Mouse (Mus musculus): ENCODE measurements at regions not wholly inside any gene's neighbourhood (a gene's known extent, or its start where the extent isn't known, plus 50 kb on each side); places are given as distances from the start of the nearest gene placed in this dataset.

GRCm38 (mm10) chr16:9078405-9078942 lies 248.6 kb downstream of the 1810013L24Rik start:
- peaks cover 0 to 14% of the 10 kb centered on the region in 2 experiments; a peak in 2 of 4 replicates for H3K4me1 ChIP-seq (ENCODE audit: control insufficient read depth in 1 of 2, insufficient read depth in 2 of 2)
- no peaks in the 10 kb centered on the region for H3K36me3 ChIP-seq (replicated peaks in 1 of 2; ENCODE audit: control insufficient read depth in 1 of 2, insufficient read depth in 1 of 2, low read length in 1 of 2)
- no peak overlapping the region for H3K27ac ChIP-seq (ENCODE audit: insufficient read depth, low read depth)
- no peak overlapping the region for H3K4me2 ChIP-seq (ENCODE audit: insufficient read depth, low read depth, poor library complexity, severe bottlenecking)
- no peak for DNase-seq (ENCODE audit: extremely low read depth)
- H3K4me3 ChIP-seq (replicated peaks in 1 of 3; ENCODE audit: low read depth in 2 of 3, low read length in 2 of 3, poor library complexity in 1 of 3), result no peak overlapping the region
- peaks cover 3% of the 10 kb centered on the region for H3K9me3 ChIP-seq (replicated peaks; ENCODE audit: low read length)
- TF ChIP-seq IRF4 (IDR thresholded peaks at IDR 0.05; ENCODE audit: low read depth, low read length), result no peak
- no peak for TF ChIP-seq KAT2A (IDR thresholded peaks at IDR 0.05; ENCODE audit: insufficient replicate concordance, low read length)
- no peak for TF ChIP-seq POLR2A (IDR thresholded peaks at IDR 0.05; ENCODE audit: low read depth, low read length)
- TF ChIP-seq ZKSCAN1 (IDR thresholded peaks at IDR 0.05; ENCODE audit: borderline replicate concordance, low read depth, low read length), result no peak
- TF ChIP-seq RAD21 (IDR thresholded peaks at IDR 0.05; ENCODE audit: low read depth, low read length), result no peak
- TF ChIP-seq CTCF (conservative IDR thresholded peaks at IDR 0.05 in 1 of 2, IDR thresholded peaks at IDR 0.05 in 1 of 2; ENCODE audit: low read depth in 2 of 2, low read length in 2 of 2), result no peak
- no peak for TF ChIP-seq ZC3H11A (IDR thresholded peaks at IDR 0.05; ENCODE audit: low read depth, low read length)
- TF ChIP-seq UBTF (IDR thresholded peaks at IDR 0.05; ENCODE audit: low read depth, low read length), result no peak
- no peak for TF ChIP-seq SIN3A (IDR thresholded peaks at IDR 0.05; ENCODE audit: low read length)
- no peak for TF ChIP-seq RCOR1 (conservative IDR thresholded peaks at IDR 0.05; ENCODE audit: low read depth, low read length)
- no peak for TF ChIP-seq SMC3 (IDR thresholded peaks at IDR 0.05; ENCODE audit: low read depth, low read length)
- no peak for TF ChIP-seq HCFC1 (IDR thresholded peaks at IDR 0.05; ENCODE audit: low read depth, low read length)
- no peak for TF ChIP-seq MAFK (IDR thresholded peaks at IDR 0.05; ENCODE audit: insufficient replicate concordance, low read length)
- no peak for TF ChIP-seq NELFE (IDR thresholded peaks at IDR 0.05; ENCODE audit: low read depth, low read length)
- in situ Hi-C loops (cut with MboI; ENCODE audit: low pct_ligation_motif_present, low pct_unique_long_range_greater_than_20kb, low sequenced_read_pairs) (no loop called here), dilution Hi-C loops (cut with MboI; ENCODE audit: extremely low pct_ligation_motif_present, extremely low pct_unique_long_range_greater_than_20kb, low sequenced_read_pairs) (no loop called here)
- no peaks in the 10 kb centered on the region for H3K79me2 ChIP-seq (replicated peaks; ENCODE audit: control insufficient read depth, extremely low read depth, insufficient read depth, poor library complexity, severe bottlenecking)
- no peaks in the 10 kb centered on the region for H3K27me3 ChIP-seq (replicated peaks)
- H3K9ac ChIP-seq (ENCODE audit: insufficient read depth, low read depth), result no peak overlapping the region

- Histone ChIP-seq H3K36me3 (replicated peaks in 1 of 2; ENCODE audit: control insufficient read depth in 1 of 2, insufficient read depth in 1 of 2, low read length in 1 of 2) (no peaks in the 10 kb centered on the region), H3K27ac (ENCODE audit: insufficient read depth, low read depth) (no peak overlapping the region), H3K79me2 (replicated peaks; ENCODE audit: control insufficient read depth, extremely low read depth, insufficient read depth, poor library complexity, severe bottlenecking) (no peaks in the 10 kb centered on the region), H3K4me3 (replicated peaks in 1 of 3; ENCODE audit: low read depth in 2 of 3, low read length in 2 of 3, poor library complexity in 1 of 3) (no peak overlapping the region), H3K4me2 (ENCODE audit: insufficient read depth, low read depth, poor library complexity, severe bottlenecking) (no peak overlapping the region), H3K27me3 (replicated peaks) (no peaks in the 10 kb centered on the region), H3K4me1 (ENCODE audit: control insufficient read depth in 1 of 2, insufficient read depth in 2 of 2) (peaks cover 0 to 12% of the 10 kb centered on the region in 2 experiments; a peak in 3 of 4 replicates), H3K9me3 (replicated peaks; ENCODE audit: low read length) (peaks cover 3% of the 10 kb centered on the region), H3K9ac (ENCODE audit: insufficient read depth, low read depth) (no peak overlapping the region)
- dilution Hi-C loops (cut with MboI; ENCODE audit: extremely low pct_ligation_motif_present, extremely low pct_unique_long_range_greater_than_20kb, low sequenced_read_pairs), result no loop called here
- no peak for TF ChIP-seq MXI1 (IDR thresholded peaks at IDR 0.05; ENCODE audit: low read depth, low read length)
- TF ChIP-seq ZC3H11A (IDR thresholded peaks at IDR 0.05; ENCODE audit: low read depth, low read length), result no peak
- TF ChIP-seq CHD1 (IDR thresholded peaks at IDR 0.05; ENCODE audit: low read depth, low read length), result no peak
- TF ChIP-seq TCF12 (IDR thresholded peaks at IDR 0.05; ENCODE audit: low read depth, low read length), result no peak
- TF ChIP-seq KAT2A (IDR thresholded peaks at IDR 0.05; ENCODE audit: insufficient replicate concordance, low read length), result no peak
- TF ChIP-seq NELFE (IDR thresholded peaks at IDR 0.05; ENCODE audit: low read depth, low read length), result no peak
- no peak for TF ChIP-seq USF1 (IDR thresholded peaks at IDR 0.05; ENCODE audit: low read depth, low read length)
- no peak for TF ChIP-seq JUN (IDR thresholded peaks at IDR 0.05; ENCODE audit: insufficient read depth, low read depth, low read length)
- no peak for TF ChIP-seq EP300 (IDR thresholded peaks at IDR 0.05; ENCODE audit: low read length)
- no peak for TF ChIP-seq E2F4 (IDR thresholded peaks at IDR 0.05; ENCODE audit: insufficient replicate concordance, low read depth, low read length)
- no peak for TF ChIP-seq IRF4 (IDR thresholded peaks at IDR 0.05; ENCODE audit: low read depth, low read length)
- TF ChIP-seq CHD2 (IDR thresholded peaks at IDR 0.05; ENCODE audit: low read length), result no peak
- TF ChIP-seq ELF1 (IDR thresholded peaks at IDR 0.05; ENCODE audit: low read depth, low read length), result no peak
- TF ChIP-seq POLR2A (IDR thresholded peaks at IDR 0.05; ENCODE audit: low read depth, low read length), result no peak
- no peak for TF ChIP-seq MAZ (IDR thresholded peaks at IDR 0.05; ENCODE audit: low read depth, low read length)
- TF ChIP-seq MYC (IDR thresholded peaks at IDR 0.05; ENCODE audit: low read depth, low read length), result no peak
- no peak for TF ChIP-seq SMC3 (IDR thresholded peaks at IDR 0.05; ENCODE audit: low read depth, low read length)
- no peak for TF ChIP-seq TBP (conservative IDR thresholded peaks at IDR 0.05; ENCODE audit: low read depth, low read length)
- no peak for TF ChIP-seq ZKSCAN1 (IDR thresholded peaks at IDR 0.05; ENCODE audit: borderline replicate concordance, low read depth, low read length)
- no peak for TF ChIP-seq ZNF384 (IDR thresholded peaks at IDR 0.05; ENCODE audit: low read depth, low read length)
- no peak for DNase-seq (ENCODE audit: extremely low read depth)
- in situ Hi-C loops (cut with MboI; ENCODE audit: low pct_ligation_motif_present, low pct_unique_long_range_greater_than_20kb, low sequenced_read_pairs), result no loop called here
Measured at GRCm38 (mm10) chr16:9083040-9083439, 253.1 kb downstream of the 1810013L24Rik start.

Data from CH12.LX (cell line).